Mouse (Mus musculus) cerebellum, postnatal 25 days (tissue): ENCODE data around the gene Txnrd2.

Experiments
- DNase-seq, 2 experiments: peaks; one replicate each; pipeline ENCODE4 v3.0.0; 2021; ENCODE audit warnings: mixed read lengths in 2 of 2

The Txnrd2 gene

DNA sequence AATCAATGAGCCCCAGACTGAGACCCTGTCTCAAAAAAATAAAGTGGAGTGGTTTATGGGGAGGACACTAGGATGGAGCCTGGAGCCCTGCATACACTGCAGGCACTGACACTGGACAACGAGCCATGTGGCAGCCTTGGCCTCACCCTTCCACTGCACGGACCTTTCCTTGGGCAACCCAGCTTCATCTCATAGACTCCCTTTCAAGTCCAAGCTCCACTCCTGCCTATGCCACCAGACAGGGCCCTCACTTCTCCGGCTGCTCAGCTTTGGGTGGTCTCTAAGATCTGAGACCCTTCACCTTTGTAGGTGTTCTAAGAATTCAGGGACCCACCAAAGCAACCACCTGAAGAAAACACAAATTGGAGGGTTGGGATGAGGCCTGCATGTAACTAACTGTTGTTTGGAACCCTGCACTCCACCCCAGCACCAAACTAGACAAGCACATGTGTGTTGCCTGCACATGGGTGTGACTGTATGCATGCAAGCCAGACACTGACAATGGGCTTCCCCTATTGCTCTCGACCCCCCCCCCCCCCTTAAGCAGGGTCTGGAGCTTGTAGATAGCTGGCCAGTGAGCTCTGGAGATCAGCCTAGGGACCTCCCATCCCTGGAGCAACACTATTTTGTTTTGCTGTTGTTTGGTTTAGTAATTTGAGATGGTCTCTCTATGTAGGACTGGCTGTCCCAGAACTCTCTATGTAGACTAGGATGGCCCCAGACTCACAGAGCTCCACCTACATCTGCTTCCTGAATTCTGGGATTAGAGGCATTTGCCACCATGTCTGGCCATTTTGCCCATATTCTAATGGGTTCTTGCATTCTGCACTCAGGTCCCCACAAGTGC lies 7.2 kb upstream of the Txnrd2 start:
- no peak for DNase-seq

GRCm38 (mm10) chr16:18419603-18420026 lies 6.6 kb upstream of the Txnrd2 start:
- no peak for DNase-seq

DNA sequence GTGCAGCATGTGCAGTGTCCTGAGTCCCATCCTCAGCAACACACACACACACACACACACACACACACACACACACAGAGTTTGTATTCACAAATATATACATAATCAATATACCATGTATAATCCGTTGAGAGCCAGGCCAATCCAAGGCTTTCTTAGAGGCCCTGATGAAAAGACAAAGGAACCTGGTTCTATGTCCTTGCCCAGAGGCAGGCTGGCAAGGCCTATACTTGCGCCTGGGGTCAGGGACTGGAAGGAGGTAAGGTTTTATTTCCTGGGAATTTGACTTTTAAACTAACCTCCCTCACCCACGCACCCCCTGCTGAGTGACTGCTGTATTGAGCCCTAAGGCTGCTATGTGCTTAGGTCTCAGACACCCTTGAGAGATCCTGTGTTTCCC lies 5.6 kb upstream of the Txnrd2 start:
- DNase-seq, result no peak

- DNase-seq, result no peak
Measured at GRCm38 (mm10) chr16:18423203-18423914, 2.8 kb upstream of the Txnrd2 start.

- no peak for DNase-seq
Measured at GRCm38 (mm10) chr16:18423915-18424265, 2.3 kb upstream of the Txnrd2 start.

GRCm38 (mm10) chr16:18424364-18425045 lies 1.7 kb upstream of the Txnrd2 start:
- no peak for DNase-seq

DNA sequence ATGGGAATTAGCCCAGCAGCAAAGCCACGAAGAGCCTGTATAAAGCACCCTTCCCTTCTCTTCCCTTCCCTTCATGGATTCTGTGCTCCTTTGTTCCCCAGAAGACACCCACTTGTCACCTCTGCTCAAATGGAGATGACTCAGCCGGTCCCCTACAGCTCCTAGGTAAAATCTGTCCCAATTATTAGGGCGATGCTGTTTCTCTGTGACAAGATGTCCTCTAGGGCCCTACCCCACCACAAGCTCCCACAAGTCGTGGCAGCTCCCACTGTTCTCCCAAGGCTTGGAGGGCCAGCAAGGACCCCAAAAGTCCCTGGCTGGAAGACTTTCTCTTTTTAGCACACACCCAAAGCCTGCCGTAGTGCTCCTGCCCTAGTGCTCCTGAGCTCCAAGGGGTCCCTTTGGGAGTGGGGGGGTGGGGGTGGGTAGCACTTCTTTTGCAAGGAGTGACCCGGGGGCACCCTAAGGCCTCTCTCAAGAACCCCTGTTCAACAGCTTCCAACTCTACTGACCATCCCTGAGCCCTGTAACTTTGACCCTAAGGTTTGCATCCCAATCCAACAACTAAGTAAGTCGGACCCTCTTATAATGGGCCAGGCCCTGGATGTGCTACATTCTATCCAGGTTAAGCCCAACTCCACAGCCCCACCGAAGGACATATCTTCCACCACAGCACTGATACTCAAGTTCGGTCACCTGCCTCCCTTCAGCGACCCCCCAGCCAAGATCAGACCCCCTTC lies 539 bp upstream of the Txnrd2 start:
- DNase-seq, result peak in 1 of 2 experiments; percentile 43

- no peak for DNase-seq
Measured at GRCm38 (mm10) chr16:18426802-18427280, 657 bp downstream of the Txnrd2 start, which contains the start of gene Comt. Gene Comt, minus strand, starts transcription at chr16:18426852.

GRCm38 (mm10) chr16:18428011-18428515 lies 1.9 kb downstream of the Txnrd2 start:
- DNase-seq, result no peak

DNA sequence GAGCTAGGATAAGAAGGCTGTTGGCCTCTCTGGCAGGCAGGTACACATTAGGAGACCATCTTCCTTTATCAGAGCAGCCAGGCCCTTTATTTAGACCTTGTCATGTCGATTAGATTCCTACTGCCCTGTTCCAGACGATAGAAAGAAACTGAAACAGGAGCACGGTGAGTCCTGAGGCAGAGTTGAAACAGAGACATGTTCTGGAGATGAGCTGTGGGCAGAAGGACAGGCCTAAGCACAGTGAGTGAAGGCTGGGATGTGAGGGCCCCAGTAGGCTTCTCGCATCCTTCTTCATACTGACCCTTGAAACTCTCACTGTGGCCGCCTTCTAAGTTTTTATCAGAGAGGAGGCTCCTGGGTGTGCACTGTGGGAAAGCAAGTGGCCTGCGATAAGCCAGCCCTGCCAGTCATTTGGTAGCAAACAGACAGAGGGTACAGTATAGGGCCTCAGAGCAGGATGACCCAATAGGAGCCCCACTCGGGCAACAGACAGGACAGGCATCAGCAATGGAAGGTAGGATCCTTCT lies 2.4 kb downstream of the Txnrd2 start:
- DNase-seq, result no peak

DNA sequence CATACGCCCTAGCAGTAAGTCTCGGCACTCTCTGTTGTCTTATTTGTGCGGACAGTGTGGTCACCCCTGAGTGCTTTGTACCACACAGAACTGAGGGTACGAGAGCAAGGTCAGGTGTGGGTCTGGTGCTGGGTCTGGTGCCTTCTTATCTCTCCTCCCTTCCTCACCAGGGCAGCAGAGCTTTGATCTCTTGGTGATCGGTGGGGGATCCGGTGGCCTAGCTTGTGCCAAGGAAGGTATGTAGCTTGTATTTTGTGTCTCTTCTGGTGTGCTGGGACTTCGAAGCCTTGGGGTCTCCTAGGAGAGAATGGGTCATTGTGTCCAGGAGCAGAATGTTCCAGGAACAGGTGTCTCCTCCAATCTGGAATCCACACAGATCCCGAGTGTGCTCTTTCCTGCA lies 3.5 kb downstream of the Txnrd2 start:
- DNase-seq, result no peak

- DNase-seq, result no peak
Measured at GRCm38 (mm10) chr16:18430641-18431212, 4.5 kb downstream of the Txnrd2 start.

- DNase-seq, result no peak
Measured at GRCm38 (mm10) chr16:18433341-18433920, 7.2 kb downstream of the Txnrd2 start.

DNA sequence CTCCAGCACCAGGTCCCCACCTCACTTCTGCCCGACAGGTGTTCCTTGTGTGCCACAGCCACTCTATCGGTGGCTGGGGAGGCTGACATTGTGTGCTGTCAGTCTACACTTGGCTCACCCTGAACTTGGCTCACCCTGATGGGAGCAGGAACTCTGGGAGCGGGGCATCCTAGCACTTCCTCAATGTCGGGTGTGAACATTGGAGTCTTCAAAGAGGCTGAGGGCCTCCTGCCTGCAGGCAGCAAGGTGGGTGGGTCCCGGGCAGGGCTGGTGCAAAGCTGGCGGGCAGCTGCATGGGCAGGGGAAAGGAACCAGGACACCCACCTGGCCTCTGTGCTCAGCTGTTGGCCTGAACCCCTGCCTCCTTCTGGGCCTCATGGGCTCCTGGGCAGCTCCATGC lies 9.9 kb downstream of the Txnrd2 start:
- DNase-seq, result no peak

GRCm38 (mm10) chr16:18443385-18443841 lies 17.2 kb downstream of the Txnrd2 start:
- peak; percentile 98 to 99 for DNase-seq

DNA sequence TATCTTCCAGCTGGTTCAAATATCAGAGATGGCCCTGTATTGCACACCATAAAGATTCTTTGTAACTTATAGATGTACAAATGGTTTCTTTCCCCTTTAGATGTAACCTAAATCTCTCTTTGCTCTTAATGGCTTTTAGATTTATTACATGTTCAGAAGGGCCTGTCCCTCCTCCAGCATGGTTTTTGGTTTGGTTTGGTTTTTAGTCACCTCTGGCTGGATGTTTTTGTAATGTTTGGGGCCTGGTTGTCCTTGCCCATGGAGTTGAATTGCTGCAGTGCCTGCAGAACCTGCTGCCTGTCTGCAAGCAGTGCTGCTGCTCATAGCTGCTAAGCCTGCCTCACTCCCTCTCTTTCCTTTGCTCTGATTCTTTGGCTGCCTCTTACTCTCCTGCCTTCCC lies 21.1 kb downstream of the Txnrd2 start:
- DNase-seq, result no peak

DNA sequence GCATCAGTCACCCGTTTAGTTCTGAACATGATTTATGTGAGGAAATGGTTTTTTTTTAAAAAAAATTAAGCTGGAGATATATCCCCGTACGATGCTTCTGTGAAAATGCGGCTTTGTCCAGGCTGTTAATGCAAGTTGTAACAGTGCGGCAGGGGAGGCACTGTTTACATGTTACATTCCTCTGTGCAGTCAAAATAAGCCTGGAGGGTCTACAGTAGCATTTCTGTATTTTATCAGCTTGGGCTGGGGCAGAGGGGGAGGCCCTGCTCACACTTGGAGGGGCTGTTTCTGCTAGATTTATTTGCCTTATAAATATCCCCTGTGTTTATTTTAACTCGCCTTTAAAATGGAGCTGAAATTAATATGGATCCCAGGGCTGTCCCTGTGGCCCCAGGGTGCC lies 21.9 kb downstream of the Txnrd2 start:
- no peak for DNase-seq

DNA sequence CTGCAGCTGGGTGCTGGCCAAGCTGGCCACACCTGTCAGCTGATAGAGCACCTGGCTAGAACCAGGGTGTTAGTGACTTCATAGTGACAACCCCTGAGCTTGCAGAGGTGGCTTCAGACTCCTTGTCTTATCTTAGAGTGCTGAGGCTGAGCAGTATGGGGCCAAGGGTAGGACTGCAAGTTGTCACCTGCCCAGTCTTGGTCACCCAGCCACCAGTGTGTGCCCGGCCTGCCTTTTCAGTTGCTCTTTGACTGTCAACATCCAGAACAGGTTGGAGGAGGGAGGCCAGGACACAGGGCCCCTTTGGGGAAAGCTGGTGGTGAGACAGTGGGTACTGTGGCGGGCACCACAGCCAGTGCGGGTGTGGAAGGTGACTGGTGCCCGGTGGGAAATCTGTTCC lies 22.8 kb downstream of the Txnrd2 start:
- no peak for DNase-seq

DNA sequence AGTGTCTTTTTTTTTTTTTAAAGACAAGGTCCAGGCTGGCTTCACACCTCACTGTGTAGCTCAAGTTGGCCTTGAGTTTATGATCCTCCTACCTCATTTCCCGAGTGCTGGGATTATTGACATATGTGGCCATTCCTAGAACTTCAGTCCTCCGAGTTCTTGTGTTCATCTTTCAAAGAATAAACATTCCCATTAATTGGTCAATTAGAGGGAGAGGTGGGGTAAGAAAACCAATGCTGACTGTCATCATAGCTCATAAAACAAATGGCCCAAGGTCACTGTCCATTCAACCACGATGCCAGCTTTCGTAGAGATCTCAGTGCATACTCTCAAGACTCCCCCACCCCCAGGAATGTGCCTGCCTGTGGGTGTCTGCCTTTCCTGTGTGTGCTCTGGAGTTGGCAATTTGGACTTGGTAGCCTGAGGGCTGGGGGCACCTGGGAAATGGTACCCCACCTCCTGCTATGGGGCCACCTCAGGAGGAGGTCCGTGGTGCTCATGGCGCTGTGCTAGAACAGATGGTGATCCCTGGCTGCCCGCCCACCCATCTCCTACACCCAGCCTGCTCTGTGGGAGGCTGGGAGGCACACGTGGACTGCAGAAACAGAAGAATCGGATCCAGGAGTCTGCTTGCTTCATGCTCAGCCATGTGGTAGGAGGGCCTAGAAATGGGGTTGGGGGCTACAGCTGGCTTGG lies 25.4 kb downstream of the Txnrd2 start:
- DNase-seq, result peak; percentile 73 to 81

GRCm38 (mm10) chr16:18452361-18452862 lies 26.2 kb downstream of the Txnrd2 start:
- peak; percentile 36 to 39 for DNase-seq
